Mouse (Mus musculus) spleen, postnatal 4 days (tissue): ENCODE measurements around the gene Fbxo11.
"Not testable (repeated sequence)": the region's sequence is repeated elsewhere in the genome, so short reads cannot be mapped to it uniquely, and the experiment has no call there.

Experiments
- DNase-seq, 2 experiments: peaks; one replicate each; pipeline ENCODE4 v3.0.0; 2022; ENCODE audit warnings: low spot score in 2 of 2

The Fbxo11 gene

DNA sequence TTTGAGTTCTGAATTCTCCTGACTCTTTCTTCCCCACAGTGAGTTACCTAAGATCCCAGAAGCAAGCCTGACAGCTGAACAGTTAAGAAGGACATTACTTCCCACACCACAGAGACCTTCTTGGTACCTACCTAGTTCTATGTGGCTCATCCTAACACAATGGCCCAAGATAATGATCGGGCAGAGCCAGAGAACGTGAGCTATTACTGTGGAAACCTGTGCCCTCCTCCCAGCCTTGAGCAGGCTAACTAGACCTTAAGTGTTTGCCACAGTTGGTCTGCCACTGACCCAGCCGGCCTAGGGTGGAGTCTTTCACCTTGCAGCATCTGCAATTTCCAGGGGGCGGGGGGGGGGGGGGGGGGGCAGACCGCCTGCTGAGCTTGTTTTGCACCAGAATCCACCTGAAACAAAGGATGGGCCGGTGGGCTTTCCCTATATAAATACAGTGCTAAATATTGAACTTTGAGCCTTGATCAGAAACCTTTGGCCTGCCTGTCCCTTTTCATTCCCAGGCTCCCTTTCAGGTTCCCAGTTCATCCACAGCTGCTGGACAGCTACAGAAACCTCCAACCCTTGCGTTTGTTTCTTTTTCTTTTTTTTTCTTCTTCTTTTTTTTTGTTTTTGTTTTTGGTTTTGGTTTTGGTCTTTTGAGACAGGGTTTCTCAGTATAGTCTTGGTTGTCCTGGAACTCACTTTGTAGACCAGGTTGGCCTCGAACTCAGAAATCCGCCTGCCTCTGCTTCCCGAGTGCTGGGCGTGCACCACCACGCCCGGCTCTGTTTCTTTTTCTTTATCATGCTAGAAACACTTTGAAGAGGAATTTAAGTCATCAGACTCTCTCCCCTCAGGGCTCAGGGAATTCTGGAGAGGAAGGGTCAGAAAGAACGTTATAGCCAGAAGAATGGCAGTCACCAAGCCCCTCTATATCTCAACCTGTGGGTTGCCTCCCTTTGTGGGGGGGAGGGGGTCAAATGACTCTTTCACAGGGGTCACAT lies 101.7 kb downstream of the Fbxo11 start:
- no peak for DNase-seq

DNA sequence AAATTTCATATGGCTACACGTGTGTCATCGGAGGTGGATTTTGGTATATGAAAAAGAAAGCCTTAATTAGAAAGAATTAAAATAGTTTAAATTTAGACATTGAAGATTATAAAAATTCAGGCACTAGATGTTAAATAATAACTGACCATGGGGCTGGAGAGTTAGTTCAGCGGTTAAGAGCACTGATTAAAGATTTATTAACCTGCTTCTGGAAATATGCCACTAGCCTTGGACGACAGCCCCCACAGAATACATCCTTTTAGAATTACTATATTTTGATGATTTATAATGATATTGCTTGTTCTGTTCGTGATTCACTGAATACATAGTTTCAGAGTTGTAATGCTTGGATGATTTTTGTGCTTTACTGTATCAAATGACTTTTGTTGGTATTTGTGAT lies 105.2 kb downstream of the Fbxo11 start:
- not testable (repeated sequence) for DNase-seq

DNA sequence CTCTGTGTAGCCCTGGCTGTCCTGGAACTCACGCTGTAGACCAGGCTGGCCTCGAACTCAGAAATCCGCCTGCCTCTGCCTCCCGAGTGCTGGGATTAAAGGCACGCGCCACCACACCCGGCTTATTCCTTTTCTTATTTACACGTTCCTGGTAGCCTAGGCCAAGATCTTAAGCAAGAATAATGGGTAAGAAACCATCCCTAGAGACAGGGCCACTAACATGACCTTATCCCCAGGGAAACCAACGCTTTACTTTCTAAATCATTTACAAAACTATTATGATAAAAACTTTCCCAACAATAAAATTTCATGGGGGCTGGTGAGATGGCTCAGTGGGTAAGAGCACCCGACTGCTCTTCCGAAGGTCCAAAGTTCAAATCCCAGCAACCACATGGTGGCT lies 105.7 kb downstream of the Fbxo11 start:
- DNase-seq, result not testable (repeated sequence)

DNA sequence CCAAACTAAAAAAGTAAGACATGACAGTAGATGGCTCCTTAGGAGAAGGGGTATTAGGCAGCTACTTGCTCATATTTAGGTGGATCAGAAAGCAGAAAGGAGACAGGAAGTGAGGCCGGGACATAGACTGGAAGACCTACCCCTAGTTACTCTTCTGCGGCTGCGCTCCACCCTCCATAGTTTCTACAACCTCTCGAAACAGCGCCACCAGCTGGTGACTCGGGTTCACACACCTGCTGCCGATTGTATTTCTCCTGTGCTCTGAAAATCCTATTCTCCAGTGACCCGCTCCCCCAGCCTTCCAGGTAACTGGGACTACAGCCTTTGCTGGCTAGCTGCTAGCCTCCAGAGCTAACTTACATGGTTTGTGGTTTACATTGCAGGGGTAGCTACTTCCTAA lies 106.8 kb downstream of the Fbxo11 start:
- DNase-seq, result no peak

DNA sequence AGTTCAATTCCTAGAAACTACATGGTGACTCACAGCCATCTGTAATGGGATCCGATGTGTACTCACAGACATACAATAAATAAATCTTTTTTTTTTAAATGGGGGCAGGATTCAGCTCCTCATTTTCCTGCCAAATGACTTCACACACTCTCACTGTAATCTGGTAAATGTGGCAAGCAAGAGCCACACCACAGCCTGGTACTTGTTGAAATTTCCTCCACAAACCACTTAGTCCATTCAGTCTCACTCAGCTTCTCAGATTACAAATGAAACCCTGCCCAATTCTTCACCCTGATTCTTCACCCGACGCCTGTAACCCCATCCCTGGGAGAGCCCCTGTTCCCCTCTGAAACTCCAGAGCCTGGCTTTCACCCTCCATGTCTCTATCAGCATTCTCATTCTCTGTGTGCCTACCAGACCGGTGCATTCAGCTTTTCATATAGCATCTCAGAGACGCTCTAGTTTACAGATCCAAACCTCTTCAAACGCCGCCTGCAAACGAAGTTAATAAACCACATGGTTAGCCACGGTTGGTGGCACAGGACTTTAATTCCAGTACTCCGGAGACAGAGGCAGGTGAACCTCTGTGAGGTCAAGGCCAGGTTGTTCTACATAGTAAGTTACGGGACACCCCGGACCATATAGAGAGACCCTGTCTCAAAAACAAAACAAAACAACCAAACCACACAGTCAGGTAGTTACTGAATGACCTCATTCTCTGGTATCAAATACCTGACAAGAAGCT lies 107.8 kb downstream of the Fbxo11 start:
- no peak for DNase-seq

DNA sequence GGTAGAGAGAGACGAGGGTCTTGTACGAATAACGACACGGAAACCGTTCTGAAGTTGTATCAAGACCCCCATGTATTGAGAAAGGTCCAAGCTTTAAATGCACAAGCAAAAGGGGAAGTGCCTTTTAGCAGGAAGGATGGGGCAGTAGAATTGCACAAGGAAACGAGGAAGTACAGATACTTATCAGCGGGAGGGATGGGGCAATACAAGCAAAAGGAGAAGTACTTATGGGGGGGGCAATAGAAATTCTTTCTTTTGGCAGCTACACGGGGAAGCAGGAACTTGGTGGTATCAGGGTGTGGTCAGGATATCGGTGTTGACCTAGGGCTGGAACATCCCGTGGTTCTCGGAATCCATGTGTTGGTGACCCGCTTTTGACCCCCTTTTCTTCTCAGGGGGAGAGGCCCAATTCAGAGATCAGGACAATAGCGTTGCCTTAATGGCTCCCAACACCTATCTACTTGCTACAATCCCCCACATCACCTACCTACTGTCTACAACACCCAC lies 110.4 kb downstream of the Fbxo11 start:
- DNase-seq, result not testable (repeated sequence)

DNA sequence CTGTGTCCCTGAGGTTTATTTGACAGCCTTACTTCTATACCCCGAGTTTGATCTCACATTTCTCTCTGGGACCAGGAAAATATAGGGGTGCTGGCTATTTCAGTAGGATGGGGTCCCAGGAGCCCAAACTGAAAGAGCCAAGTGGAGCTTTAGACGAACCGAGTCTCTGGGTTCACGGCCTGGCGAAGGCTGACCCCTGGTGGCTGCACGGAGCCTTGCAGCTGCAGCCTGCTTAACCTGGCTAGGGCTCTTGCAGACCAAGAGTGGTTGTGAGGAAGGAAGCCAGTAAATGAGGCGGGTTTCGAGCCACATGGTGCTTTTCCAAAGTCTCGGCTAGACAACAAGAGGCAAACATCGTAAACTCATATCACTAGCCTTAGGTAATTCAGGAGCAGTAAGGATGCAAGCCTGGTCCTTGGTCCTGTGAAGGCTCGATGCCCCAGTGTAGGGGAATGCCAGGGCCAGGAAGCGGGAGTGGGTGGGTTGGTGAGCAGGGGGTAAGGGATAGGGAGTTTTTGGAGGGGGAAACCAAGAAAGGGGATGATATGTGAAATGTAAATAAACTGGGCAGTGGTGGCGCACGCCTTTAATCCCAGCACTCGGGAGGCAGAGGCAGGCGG lies 116.0 kb downstream of the Fbxo11 start:
- peak; percentile 56 to 87 for DNase-seq
